Mouse (Mus musculus) brown adipose tissue, adult 24 weeks (tissue): ENCODE results near the gene Klhdc4. TPM values are rescaled to one million over a fixed set of nuclear protein-coding genes. Genes with fewer than 3 reads are reported as not detected.

ENCODE experiments used
- H3K27ac ChIP-seq: fragments of 200-500 bp; replicated peaks from 2 replicates; pipeline ENCODE4 v1.5.1; 2012; ENCODE audit warnings: low read depth, mild to moderate bottlenecking, low read length
- H3K4me1 ChIP-seq: fragments of 200-500 bp; 2 replicates; pipeline ENCODE4 v1.6.1; 2012; ENCODE audit warnings: low read length, mixed read lengths; ENCODE audit not compliant: control insufficient read depth, insufficient read depth, insufficient read length
- H3K4me3 ChIP-seq: fragments of 200-500 bp; 2 replicates; pipeline ENCODE4 v1.5.1; 2012; ENCODE audit warnings: low read depth, mild to moderate bottlenecking, low read length, moderate library complexity; ENCODE audit not compliant: insufficient read depth
- polyA plus RNA-seq: library from polyadenylated mRNA; stranded (reverse); fragments of >200 nt; gene quantifications from 2 replicates; pipeline ENCODE4 v1.2.4, GENCODE M21; 2012; ENCODE audit not compliant: missing spikeins, insufficient read depth, insufficient read length

Gene Klhdc4
- polyA plus RNA-seq, 1 experiment = 10.5 TPM

DNA sequence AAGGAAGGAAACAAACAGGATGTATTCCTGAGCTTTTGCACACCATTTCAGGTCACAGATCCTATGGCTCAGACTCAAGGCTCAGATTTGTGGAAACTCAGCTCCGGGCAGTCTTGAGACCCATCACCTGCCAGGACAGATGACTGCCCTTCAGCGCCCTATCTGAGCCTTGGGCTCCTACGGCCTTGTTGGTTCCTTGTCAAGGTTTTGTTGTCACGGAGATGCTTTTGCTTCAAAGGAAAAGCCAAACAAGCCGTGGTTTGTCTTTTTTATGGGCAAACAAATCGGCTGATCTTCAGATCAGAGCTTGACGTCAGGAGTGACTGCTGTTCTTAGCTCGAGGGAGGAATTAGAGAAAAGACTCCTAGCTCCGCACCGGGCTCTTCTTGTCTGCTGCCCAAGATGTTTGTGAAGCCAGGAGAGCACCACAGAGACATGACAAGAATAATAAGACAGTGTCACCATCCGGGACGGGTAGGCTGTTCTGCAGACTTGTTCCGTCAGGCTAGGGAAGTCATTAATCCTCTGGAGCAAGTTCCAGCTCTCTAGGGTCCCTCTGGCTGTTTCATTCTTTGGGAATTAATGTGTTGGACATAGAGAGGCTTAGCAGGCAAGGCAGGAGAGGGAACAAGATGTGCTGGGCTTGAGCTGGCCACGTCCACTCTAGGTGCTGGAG is 26.8 kb upstream of the Klhdc4 start:
- no peak overlapping the region for H3K4me3 ChIP-seq
- H3K4me1 ChIP-seq = no peaks in the 10 kb centered on the region
- H3K27ac ChIP-seq = no peak overlapping the region

- no peak overlapping the region for H3K4me3 ChIP-seq
- no peak overlapping the region for H3K27ac ChIP-seq
- no peaks in the 10 kb centered on the region for H3K4me1 ChIP-seq
Measured at GRCm38 (mm10) chr8:121853586-121853985, 24.2 kb upstream of the Klhdc4 start.

GRCm38 (mm10) chr8:121852464-121852863 is 23.1 kb upstream of the Klhdc4 start:
- Histone ChIP-seq H3K27ac (no peak overlapping the region), H3K4me3 (no peak overlapping the region), H3K4me1 (no peaks in the 10 kb centered on the region)

- H3K27ac ChIP-seq = no peak overlapping the region
- no peak overlapping the region for H3K4me3 ChIP-seq
- no peaks in the 10 kb centered on the region for H3K4me1 ChIP-seq
Measured at GRCm38 (mm10) chr8:121851716-121852115, 22.3 kb upstream of the Klhdc4 start.

GRCm38 (mm10) chr8:121850821-121851470 is 21.6 kb upstream of the Klhdc4 start:
- H3K4me1 ChIP-seq = no peaks in the 10 kb centered on the region
- H3K27ac ChIP-seq = no peak overlapping the region
- 0 out of 2 replicates have a peak overlapping the region, but pooled peaks have one; percentile 27 for H3K4me3 ChIP-seq

- Histone ChIP-seq H3K4me1 (no peaks in the 10 kb centered on the region), H3K4me3 (no peak overlapping the region), H3K27ac (no peak overlapping the region)
Measured at GRCm38 (mm10) chr8:121850436-121850820, 21.1 kb upstream of the Klhdc4 start.

DNA sequence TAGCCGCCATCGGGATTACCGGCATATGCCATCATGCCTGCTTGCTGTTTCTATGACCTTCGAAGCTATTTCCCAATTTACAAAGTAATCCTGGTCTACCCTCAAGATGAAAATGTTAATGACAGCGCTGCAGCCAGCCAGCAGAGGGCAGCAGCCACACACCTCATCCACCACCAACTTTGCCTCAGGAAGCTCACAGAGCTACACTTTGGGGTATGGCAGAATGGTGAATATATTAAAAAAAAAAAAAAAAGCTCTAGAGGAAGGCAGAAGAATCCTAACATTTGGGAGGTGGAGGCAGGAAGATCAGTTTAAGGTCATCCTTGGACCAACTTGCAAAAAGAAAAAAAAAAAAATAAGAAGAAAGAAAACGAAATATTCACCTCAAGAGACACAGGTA is 20.6 kb upstream of the Klhdc4 start:
- Histone ChIP-seq H3K27ac (no peak overlapping the region), H3K4me3 (no peak overlapping the region), H3K4me1 (no peaks in the 10 kb centered on the region)

DNA sequence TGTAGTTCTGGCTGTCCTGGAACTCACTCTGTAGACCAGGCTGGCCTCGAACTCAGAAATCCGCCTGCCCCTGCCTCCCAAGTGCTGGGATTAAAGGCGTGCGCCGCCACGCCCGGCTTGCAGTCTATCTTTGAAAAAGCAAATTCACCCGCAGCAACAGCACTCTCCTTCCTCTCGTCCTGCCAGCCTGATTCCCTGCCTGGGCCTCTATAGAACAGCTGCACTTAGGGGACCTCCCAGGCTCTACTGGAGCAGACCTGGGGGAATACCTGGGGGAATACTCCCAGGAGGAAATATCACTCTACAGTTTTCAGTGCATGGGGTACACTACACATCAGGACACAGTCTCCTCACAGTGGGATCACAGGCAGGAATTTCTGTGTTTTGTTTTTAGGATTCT is 19.9 kb upstream of the Klhdc4 start:
- H3K4me3 ChIP-seq = no peak overlapping the region
- no peak overlapping the region for H3K27ac ChIP-seq
- no peaks in the 10 kb centered on the region for H3K4me1 ChIP-seq

- Histone ChIP-seq H3K4me3 (no peak overlapping the region), H3K27ac (no peak overlapping the region), H3K4me1 (no peaks in the 10 kb centered on the region)
Measured at GRCm38 (mm10) chr8:121848495-121848894, 19.1 kb upstream of the Klhdc4 start.

- H3K27ac ChIP-seq = no peak overlapping the region
- no peaks in the 10 kb centered on the region for H3K4me1 ChIP-seq
Measured at GRCm38 (mm10) chr8:121847987-121848386, 18.6 kb upstream of the Klhdc4 start.

DNA sequence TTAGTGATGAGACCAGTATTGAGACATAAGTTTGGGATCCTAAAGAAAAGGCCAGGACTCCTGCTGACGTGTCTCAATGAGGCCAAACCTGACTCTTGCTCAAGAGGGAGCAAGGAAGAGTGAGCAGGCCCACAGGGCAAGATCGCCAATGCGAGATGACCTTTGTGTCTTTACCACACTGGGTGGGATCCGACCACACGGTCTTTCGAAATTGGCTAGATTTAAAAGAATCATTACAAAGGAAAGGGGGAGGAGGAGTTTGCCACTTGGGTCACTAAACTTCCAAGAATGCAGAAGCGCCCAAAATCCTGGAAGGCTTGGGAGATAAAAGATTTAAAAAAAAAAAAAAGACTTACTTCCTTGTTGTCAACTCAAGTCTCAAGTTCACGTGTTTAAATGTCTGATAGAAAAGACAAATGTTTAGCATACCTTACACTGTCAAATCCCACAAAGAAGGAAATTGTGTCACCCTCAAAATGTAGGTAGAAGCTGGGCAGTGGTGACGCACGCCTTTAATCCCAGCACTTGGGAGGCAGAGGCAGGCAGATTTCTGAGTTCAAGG is 18.0 kb upstream of the Klhdc4 start:
- no peak overlapping the region for H3K4me3 ChIP-seq
- no peak overlapping the region for H3K27ac ChIP-seq
- H3K4me1 ChIP-seq = no peaks in the 10 kb centered on the region

More at GRCm38 (mm10) chr8:121847987-121848386, 18.6 kb upstream of the Klhdc4 start:
- no peak overlapping the region for H3K4me3 ChIP-seq

GRCm38 (mm10) chr8:121846815-121847214 is 17.4 kb upstream of the Klhdc4 start:
- no peak overlapping the region for H3K4me3 ChIP-seq
- no peaks in the 10 kb centered on the region for H3K4me1 ChIP-seq
- H3K27ac ChIP-seq = no peak overlapping the region

- Histone ChIP-seq H3K4me3 (no peak overlapping the region), H3K4me1 (no peaks in the 10 kb centered on the region), H3K27ac (no peak overlapping the region)
Measured at GRCm38 (mm10) chr8:121844765-121845164, 15.4 kb upstream of the Klhdc4 start.

DNA sequence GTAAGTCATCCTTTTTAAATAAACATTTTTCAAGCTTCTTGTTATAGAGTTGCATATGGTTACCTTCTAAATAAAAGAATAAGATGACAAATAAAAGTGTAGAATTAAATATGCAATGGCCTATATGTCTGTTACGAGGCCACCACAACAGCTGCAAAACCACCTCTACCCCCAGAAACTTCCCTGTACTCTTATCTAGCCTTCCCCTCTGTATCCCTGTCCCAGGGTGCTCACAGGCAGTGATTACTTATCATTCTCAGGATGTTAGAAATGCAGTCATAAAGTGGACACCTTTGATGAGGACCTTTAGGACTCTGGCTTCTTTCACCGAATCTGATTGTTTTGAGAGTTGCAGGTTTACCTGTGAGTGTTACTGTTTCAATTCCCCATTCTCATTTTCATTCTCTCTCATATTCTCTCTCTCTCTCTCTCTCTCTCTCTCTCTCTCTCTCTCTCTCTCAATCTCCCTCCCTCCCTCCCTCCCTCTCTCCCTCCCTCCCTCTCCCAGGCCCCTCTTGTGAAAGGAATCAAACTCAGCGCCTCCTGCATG is 13.9 kb upstream of the Klhdc4 start:
- H3K4me3 ChIP-seq = no peak overlapping the region
- H3K27ac ChIP-seq = no peak overlapping the region
- H3K4me1 ChIP-seq = no peaks in the 10 kb centered on the region

- no peaks in the 10 kb centered on the region for H3K4me1 ChIP-seq
- H3K27ac ChIP-seq = no peak overlapping the region
- no peak overlapping the region for H3K4me3 ChIP-seq
Measured at GRCm38 (mm10) chr8:121842064-121842955, 12.9 kb upstream of the Klhdc4 start.
